Mouse (Mus musculus): ENCODE measurements around the gene Rhbdd1. TPM values are rescaled to one million over a fixed set of nuclear protein-coding genes. Genes with fewer than 3 reads are reported as not detected.

Rhbdd1 gene
- polyA plus RNA-seq, 1 experiment from 2014 or later: 36.5 TPM

- no peak for ATAC-seq
- in situ Hi-C loops (cut with MboI; ENCODE audit: low pct_unique_long_range_greater_than_20kb): no loop called here
- H3K27me3 ChIP-seq: no peaks in the 10 kb centered on the region
- TF ChIP-seq CTCF (IDR thresholded peaks at IDR 0.05): no peak
- no peak for DNase-seq (ENCODE audit: low read depth, low spot score)
- ChIA-PET POLR2A (interaction anchor here (1.0 kb wide), 1 partner anchor 16 kb away, joined by 3 read pairs; no protein-coding TSS in a partner anchor), CTCF (no interaction called here)
Observed at GRCm38 (mm10) chr1:82361240-82361639, 45.0 kb downstream of the Rhbdd1 start.

- H3K27me3 ChIP-seq: no peaks in the 10 kb centered on the region
- POLR2A ChIA-PET: no interaction called here
- ATAC-seq: no peak
- in situ Hi-C loops (cut with MboI; ENCODE audit: low pct_unique_long_range_greater_than_20kb): no loop called here
- no peak for DNase-seq (ENCODE audit: low read depth, low spot score)
- CTCF ChIA-PET: no interaction called here
- TF ChIP-seq CTCF (IDR thresholded peaks at IDR 0.05): no peak
Observed at GRCm38 (mm10) chr1:82362165-82362564, 45.9 kb downstream of the Rhbdd1 start.

GRCm38 (mm10) chr1:82364047-82364446 is 47.8 kb downstream of the Rhbdd1 start:
- ATAC-seq: no peak
- H3K27me3 ChIP-seq: no peaks in the 10 kb centered on the region
- no peak for DNase-seq (ENCODE audit: low read depth, low spot score)
- in situ Hi-C loops (cut with MboI; ENCODE audit: low pct_unique_long_range_greater_than_20kb): no loop called here
- CTCF ChIA-PET: interaction anchor here (0.8 to 1.1 kb wide), 3 partner anchors 11 to 1062 kb away, joined by 3 read pairs; no protein-coding TSS in a partner anchor
- POLR2A ChIA-PET: no interaction called here
- TF ChIP-seq CTCF (IDR thresholded peaks at IDR 0.05): no peak

- in situ Hi-C loops (cut with MboI; ENCODE audit: low pct_unique_long_range_greater_than_20kb): no loop called here
- no peak for TF ChIP-seq CTCF (IDR thresholded peaks at IDR 0.05)
- DNase-seq (ENCODE audit: low read depth, low spot score): no peak
- POLR2A ChIA-PET: no interaction called here
- ATAC-seq: no peak
- CTCF ChIA-PET: interaction anchor here (0.8 to 1.1 kb wide), 4 partner anchors 11 to 1062 kb away, joined by 3 read pairs; no protein-coding TSS in a partner anchor
- no peaks in the 10 kb centered on the region for H3K27me3 ChIP-seq
Observed at GRCm38 (mm10) chr1:82364468-82364867, 48.2 kb downstream of the Rhbdd1 start.

- ChIA-PET POLR2A (no interaction called here), CTCF (interaction anchor here (1.2 kb wide), 1 partner anchor 11 kb away, joined by 4 read pairs; no protein-coding TSS in a partner anchor)
- DNase-seq (ENCODE audit: low read depth, low spot score) (no peak), ATAC-seq (no peak)
- in situ Hi-C loops (cut with MboI; ENCODE audit: low pct_unique_long_range_greater_than_20kb): no loop called here
- TF ChIP-seq CTCF (IDR thresholded peaks at IDR 0.05): peak; percentile 31
- no peaks in the 10 kb centered on the region for H3K27me3 ChIP-seq
Observed at GRCm38 (mm10) chr1:82371636-82372428, 55.6 kb downstream of the Rhbdd1 start.

- CTCF ChIA-PET: interaction anchor here (1.2 kb wide), 1 partner anchor 19 kb away, joined by 3 read pairs; no protein-coding TSS in a partner anchor
- TF ChIP-seq CTCF (IDR thresholded peaks at IDR 0.05): no peak
- POLR2A ChIA-PET: no interaction called here
Observed at GRCm38 (mm10) chr1:82373924-82374323, 57.7 kb downstream of the Rhbdd1 start.

GRCm38 (mm10) chr1:82374831-82375358 is 58.6 kb downstream of the Rhbdd1 start:
- no peak for DNase-seq (ENCODE audit: low read depth, low spot score)
- no peak for TF ChIP-seq CTCF (IDR thresholded peaks at IDR 0.05)
- no peak for ATAC-seq

More at GRCm38 (mm10) chr1:82373924-82374323, 57.7 kb downstream of the Rhbdd1 start:
- H3K27me3 ChIP-seq: no peaks in the 10 kb centered on the region
- DNase-seq (ENCODE audit: low read depth, low spot score) (no peak), ATAC-seq (no peak)
- in situ Hi-C loops (cut with MboI; ENCODE audit: low pct_unique_long_range_greater_than_20kb): no loop called here

GRCm38 (mm10) chr1:82375452-82375851 is 59.2 kb downstream of the Rhbdd1 start:
- CTCF ChIA-PET: interaction anchor here (1.0 kb wide), 2 partner anchors 8 to 29 kb away, joined by 3 to 4 read pairs; no protein-coding TSS in a partner anchor
- no peak for ATAC-seq
- in situ Hi-C loops (cut with MboI; ENCODE audit: low pct_unique_long_range_greater_than_20kb): no loop called here

More at GRCm38 (mm10) chr1:82374831-82375358, 58.6 kb downstream of the Rhbdd1 start:
- ChIA-PET POLR2A (no interaction called here), CTCF (interaction anchor here (1.2 kb wide), 1 partner anchor 20 kb away, joined by 3 read pairs; no protein-coding TSS in a partner anchor)
- H3K27me3 ChIP-seq: no peaks in the 10 kb centered on the region
- in situ Hi-C loops (cut with MboI; ENCODE audit: low pct_unique_long_range_greater_than_20kb): no loop called here

GRCm38 (mm10) chr1:82381946-82382345 is 65.7 kb downstream of the Rhbdd1 start:
- no peak for ATAC-seq
- no peaks in the 10 kb centered on the region for H3K27me3 ChIP-seq
- CTCF ChIA-PET: interaction anchor here (1.0 to 1.4 kb wide), 2 partner anchors 10 to 27 kb away, joined by 3 to 4 read pairs; no protein-coding TSS in a partner anchor
- peak; percentile 35 for TF ChIP-seq CTCF (IDR thresholded peaks at IDR 0.05)
- in situ Hi-C loops (cut with MboI; ENCODE audit: low pct_unique_long_range_greater_than_20kb): no loop called here
- POLR2A ChIA-PET: no interaction called here
- DNase-seq (ENCODE audit: low read depth, low spot score): no peak

More at GRCm38 (mm10) chr1:82375452-82375851, 59.2 kb downstream of the Rhbdd1 start:
- POLR2A ChIA-PET: no interaction called here
- H3K27me3 ChIP-seq: no peaks in the 10 kb centered on the region
- no peak for DNase-seq (ENCODE audit: low read depth, low spot score)
- no peak for TF ChIP-seq CTCF (IDR thresholded peaks at IDR 0.05)

GRCm38 (mm10) chr1:82384106-82384505 is 67.9 kb downstream of the Rhbdd1 start:
- ATAC-seq (no peak), DNase-seq (ENCODE audit: low read depth, low spot score) (no peak)
- POLR2A ChIA-PET: interaction anchor here (0.6 kb wide), 1 partner anchor 73 kb away, joined by 4 read pairs; no protein-coding TSS in a partner anchor
- CTCF ChIA-PET: no interaction called here
- no peak for TF ChIP-seq CTCF (IDR thresholded peaks at IDR 0.05)
- no peaks in the 10 kb centered on the region for H3K27me3 ChIP-seq
- in situ Hi-C loops (cut with MboI; ENCODE audit: low pct_unique_long_range_greater_than_20kb): no loop called here

- POLR2A ChIA-PET: no interaction called here
Observed at GRCm38 (mm10) chr1:82385054-82385453, 68.8 kb downstream of the Rhbdd1 start.

More at GRCm38 (mm10) chr1:82385054-82385453, 68.8 kb downstream of the Rhbdd1 start:
- no peak for ATAC-seq
- in situ Hi-C loops (cut with MboI; ENCODE audit: low pct_unique_long_range_greater_than_20kb): no loop called here
- CTCF ChIA-PET: no interaction called here
- no peaks in the 10 kb centered on the region for H3K27me3 ChIP-seq
- TF ChIP-seq CTCF (IDR thresholded peaks at IDR 0.05): no peak
- DNase-seq (ENCODE audit: low read depth, low spot score): no peak

All from Patski (cell line).